In genomic region chr19:3845803-3846406, GRCm38 (mm10) we compare ENCODE assay signal across 13 mouse cellular contexts. TPM values are rescaled to one million over a fixed set of nuclear protein-coding genes. Genes with fewer than 3 reads are reported as not detected.
DNase-seq lines count a peak whose midpoint lies in the region; ATAC-seq and TF ChIP-seq lines count a peak whose summit lies in the region.
"Had no signal": no experiment of that assay in that cellular context is flagged by ENCODE, and none has a peak within 500 bp of the region (broad histone marks: within the 10 kb centered on the region; RNA-seq: fewer than 3 reads in every experiment).

No protein-coding gene starts in this region.

- peak; percentile 70 for DNase-seq in gastrocnemius, adult 2 months
- DNase-seq in gastrocnemius, postnatal 4 days (ENCODE audit: low spot score in 2 of 2): no peak
- peak; percentile 52 for DNase-seq in ovary, postnatal 36 days (ENCODE audit: low spot score)
- no peak for DNase-seq in ovary, postnatal 10 days (ENCODE audit: low spot score)
- peak; percentile 75 for DNase-seq in testis, postnatal 14 days (ENCODE audit: low spot score)

- no peak overlapping the region for H3K9ac ChIP-seq in lung, embryonic 15.5 days
- no peak overlapping the region for H3K9ac ChIP-seq in intestine, embryonic 16.5 days (ENCODE audit: low read depth, low read length)
- H3K9ac ChIP-seq in forebrain, embryonic 12.5 days: no peak overlapping the region
- H3K9ac ChIP-seq: heart, embryonic 13.5 days; kidney, embryonic 15.5 days; limb, embryonic 13.5 days; neural tube, embryonic 15.5 days had no signal

- H3K4me1 ChIP-seq in lung, embryonic 15.5 days: peaks cover 32% of the 10 kb centered on the region
- peaks cover 12% of the 10 kb centered on the region; the same call in 1 of the 2 replicates for H3K4me1 ChIP-seq in intestine, embryonic 16.5 days (ENCODE audit: control insufficient read depth, insufficient read depth, low read length)
- H3K4me1 ChIP-seq in forebrain, embryonic 12.5 days: peaks cover 3% of the 10 kb centered on the region

- intact Hi-C loops in gastrocnemius, adult 2 months (cut with DNase I): no loop called here

- H3K27ac ChIP-seq in gastrocnemius, adult 2 months: no peak overlapping the region
- peak overlapping the region; percentile 56 for H3K27ac ChIP-seq in lung, embryonic 15.5 days
- H3K27ac ChIP-seq in intestine, embryonic 16.5 days (ENCODE audit: low read length): no peak overlapping the region
- H3K27ac ChIP-seq in forebrain, embryonic 12.5 days: no peak overlapping the region
- H3K27ac ChIP-seq: heart, embryonic 13.5 days; kidney, embryonic 15.5 days; limb, embryonic 13.5 days; neural tube, embryonic 15.5 days had no signal

- H3K9me3 ChIP-seq in lung, embryonic 15.5 days: no peaks in the 10 kb centered on the region
- H3K9me3 ChIP-seq in intestine, embryonic 16.5 days (ENCODE audit: control insufficient read depth, low read length): no peaks in the 10 kb centered on the region
- H3K9me3 ChIP-seq in forebrain, embryonic 12.5 days: no peaks in the 10 kb centered on the region
- H3K9me3 ChIP-seq: G1E; heart, embryonic 13.5 days; kidney, embryonic 15.5 days; limb, embryonic 13.5 days; neural tube, embryonic 15.5 days had no signal

- WGBS in lung, embryonic 15.5 days: 32% methylated on average over 1 of the region's 1 CpGs
- WGBS in intestine, embryonic 16.5 days: 71% methylated on average over 1 of the region's 1 CpGs
- 87% methylated on average over 1 of the region's 1 CpGs for WGBS in forebrain, embryonic 12.5 days

- no peak for ATAC-seq in lung, embryonic 15.5 days (ENCODE audit: borderline replicate concordance, extremely low read depth, low FRiP score, low TSS enrichment)
- ATAC-seq in intestine, embryonic 16.5 days: no peak
- ATAC-seq in forebrain, embryonic 12.5 days (ENCODE audit: low FRiP score): no peak

- no peak for TF ChIP-seq CTCF in gastrocnemius, adult 2 months (IDR thresholded peaks at IDR 0.05)

- no peak overlapping the region for H3K4me3 ChIP-seq in gastrocnemius, adult 2 months
- no peak overlapping the region for H3K4me3 ChIP-seq in lung, embryonic 15.5 days
- no peak overlapping the region for H3K4me3 ChIP-seq in intestine, embryonic 16.5 days (ENCODE audit: low read length)
- no peak overlapping the region for H3K4me3 ChIP-seq in forebrain, embryonic 12.5 days (replicated peaks)
- H3K4me3 ChIP-seq: heart, embryonic 13.5 days; kidney, embryonic 15.5 days; limb, embryonic 13.5 days; neural tube, embryonic 15.5 days had no signal

- no peaks in the 10 kb centered on the region for H3K36me3 ChIP-seq in lung, embryonic 15.5 days
- H3K36me3 ChIP-seq in intestine, embryonic 16.5 days (ENCODE audit: control insufficient read depth, insufficient read depth, low read length): no peaks in the 10 kb centered on the region
- no peaks in the 10 kb centered on the region for H3K36me3 ChIP-seq in forebrain, embryonic 12.5 days (replicated peaks)
- H3K36me3 ChIP-seq: G1E; heart, embryonic 13.5 days; kidney, embryonic 15.5 days; limb, embryonic 13.5 days; neural tube, embryonic 15.5 days had no signal

- H3K4me2 ChIP-seq in lung, embryonic 15.5 days: no peak overlapping the region
- H3K4me2 ChIP-seq in intestine, embryonic 16.5 days (ENCODE audit: low read depth, low read length): no peak overlapping the region
- H3K4me2 ChIP-seq in forebrain, embryonic 12.5 days: no peak overlapping the region
- H3K4me2 ChIP-seq: heart, embryonic 13.5 days; kidney, embryonic 15.5 days; limb, embryonic 13.5 days; neural tube, embryonic 15.5 days had no signal

- no peaks in the 10 kb centered on the region for H3K27me3 ChIP-seq in lung, embryonic 15.5 days
- no peaks in the 10 kb centered on the region for H3K27me3 ChIP-seq in intestine, embryonic 16.5 days (replicated peaks; ENCODE audit: control insufficient read depth, insufficient read depth, low read length)
- H3K27me3 ChIP-seq in forebrain, embryonic 12.5 days: no peaks in the 10 kb centered on the region
- H3K27me3 ChIP-seq: heart, embryonic 13.5 days; kidney, embryonic 15.5 days; neural tube, embryonic 15.5 days had no signal

RNA-seq across cellular contexts. Expression of gene Chka, which starts 5.7 kb away (rescaled TPM):
- total RNA-seq in gastrocnemius, adult 2 months (2021): 1 to 10 TPM; 1.8 to 5.4 TPM
- total RNA-seq in gastrocnemius, postnatal 4 days (2021): 10 to 100 TPM; 13.6 to 14.9 TPM
- polyA plus RNA-seq in lung, embryonic 15.5 days (2015; fragmentation: Nextera tagmentation; extraction: Ambion mirVana): 55.8 and 68.1 TPM in 2 replicates
- 57.8 and 67.5 TPM in 2 replicates for polyA plus RNA-seq in intestine, embryonic 16.5 days (2015; fragmentation: Nextera tagmentation; extraction: Ambion mirVana)
- 63.5 and 69.6 TPM in 2 replicates for polyA plus RNA-seq in forebrain, embryonic 12.5 days (2016; fragmentation: Nextera tagmentation; extraction: Ambion mirVana)

Comparison
In these comparisons a context has a peak if more than half of its experiments do, and no peak if none do; other contexts are left out.
1. DNase-seq: peak in gastrocnemius, adult 2 months (single experiment), ovary, postnatal 36 days (single experiment) and testis, postnatal 14 days (single experiment); none in gastrocnemius, postnatal 4 days (0 of 2) and ovary, postnatal 10 days (single experiment).